ENCODE assay signal across 8 mouse cellular contexts in genomic region chr2:177464676-177465075, GRCm38 (mm10). TPM values are rescaled to one million over a fixed set of nuclear protein-coding genes. Genes with fewer than 3 reads are reported as not detected.
DNase-seq lines count a peak whose midpoint lies in the region; ATAC-seq and TF ChIP-seq lines count a peak whose summit lies in the region.
"Not testable (repeated sequence)": the region's sequence is repeated elsewhere in the genome, so short reads cannot be mapped to it uniquely, and the experiment has no call there.

TSS of gene Zfp970 (plus strand) at chr2:177464733.

- not testable (repeated sequence) for TF ChIP-seq RAD21 in MEL (IDR thresholded peaks at IDR 0.05; ENCODE audit: low read depth, low read length)

- not testable (repeated sequence) for TF ChIP-seq POLR2A in MEL (IDR thresholded peaks at IDR 0.05; ENCODE audit: control insufficient read depth in 1 of 2, insufficient read depth in 1 of 2, low read depth in 1 of 2, low read length in 2 of 2, poor library complexity in 1 of 2); kidney, adult 2 months (IDR thresholded peaks at IDR 0.05; ENCODE audit: low read depth, low read length)

- H3K36me3 ChIP-seq in MEL (ENCODE audit: control insufficient read depth in 1 of 2, insufficient read depth in 2 of 2, low read length in 2 of 2); forebrain, embryonic 12.5 days (replicated peaks); heart, embryonic 13.5 days; kidney, adult 2 months (ENCODE audit: control insufficient read depth, insufficient read depth, low read length); limb, embryonic 10.5 days; midbrain, embryonic 10.5 days; stomach, embryonic 16.5 days (ENCODE audit: control insufficient read depth, insufficient read depth, low read length): not testable (repeated sequence)

- H3K4me3 ChIP-seq in MEL (ENCODE audit: control insufficient read depth in 1 of 2, insufficient read depth in 1 of 2, low read depth in 2 of 2, low read length in 2 of 2): peak within 1 kb of the TSS; percentile 64 to 66
- peak within 1 kb of the TSS; percentile 43 for H3K4me3 ChIP-seq in forebrain, embryonic 12.5 days (replicated peaks)
- peak within 1 kb of the TSS; percentile 55 for H3K4me3 ChIP-seq in heart, embryonic 13.5 days
- H3K4me3 ChIP-seq in kidney, adult 2 months (ENCODE audit: insufficient read depth, low read depth, low read length): peak within 1 kb of the TSS; percentile 49
- peak within 1 kb of the TSS; percentile 46 for H3K4me3 ChIP-seq in limb, embryonic 10.5 days
- H3K4me3 ChIP-seq in midbrain, embryonic 10.5 days: peak within 1 kb of the TSS; percentile 52
- peak within 1 kb of the TSS; percentile 43 for H3K4me3 ChIP-seq in stomach, embryonic 16.5 days (replicated peaks; ENCODE audit: low read length)

- peak within 1 kb of the TSS; percentile 51 for H3K4me2 ChIP-seq in forebrain, embryonic 12.5 days
- H3K4me2 ChIP-seq in heart, embryonic 13.5 days: peak within 1 kb of the TSS; percentile 67
- peak within 1 kb of the TSS; percentile 42 for H3K4me2 ChIP-seq in stomach, embryonic 16.5 days (ENCODE audit: low read depth, low read length)

- whole genome bisulfite sequencing in forebrain, embryonic 12.5 days: 8% methylated on average over 8 of the region's 9 CpGs
- 6% methylated on average over 8 of the region's 9 CpGs for WGBS in heart, embryonic 13.5 days
- 6% methylated on average over 8 of the region's 9 CpGs for WGBS in kidney, adult 2 months
- WGBS in limb, embryonic 10.5 days: 6% methylated on average over 8 of the region's 9 CpGs
- WGBS in midbrain, embryonic 10.5 days: 5% methylated on average over 8 of the region's 9 CpGs
- WGBS in stomach, embryonic 16.5 days: 2% methylated on average over 7 of the region's 9 CpGs

- DNase-seq in MEL (ENCODE audit: low read depth, low spot score): peak; percentile 9
- peak; percentile 17 to 29 for DNase-seq in cerebellum, adult 18-20 months
- DNase-seq in kidney, adult 2 months: peak; percentile 53
- DNase-seq in limb, embryonic 10.5 days (ENCODE audit: low spot score): peak; percentile 28
- peak; percentile 11 for DNase-seq in midbrain, embryonic 10.5 days (ENCODE audit: low spot score)

- not testable (repeated sequence) for TF ChIP-seq CTCF in MEL (IDR thresholded peaks at IDR 0.05 in 2 of 3, conservative IDR thresholded peaks at IDR 0.05 in 1 of 3; ENCODE audit: control insufficient read depth in 1 of 3, insufficient read depth in 1 of 3, low read depth in 2 of 3, low read length in 3 of 3, poor library complexity in 1 of 3, severe bottlenecking in 1 of 3); kidney, adult 2 months (conservative IDR thresholded peaks at IDR 0.05; ENCODE audit: insufficient read depth, insufficient read length, low read depth, low read length)

- not testable (repeated sequence) for H3K4me1 ChIP-seq in MEL (ENCODE audit: control insufficient read depth in 1 of 2, insufficient read depth in 2 of 2, low read length in 2 of 2); forebrain, embryonic 12.5 days; heart, embryonic 13.5 days; kidney, adult 2 months (ENCODE audit: control insufficient read depth, insufficient read depth, low read length); limb, embryonic 10.5 days; midbrain, embryonic 10.5 days; stomach, embryonic 16.5 days (ENCODE audit: control insufficient read depth, insufficient read depth, low read length)

- not testable (repeated sequence) for TF ChIP-seq EP300 in MEL (IDR thresholded peaks at IDR 0.05; ENCODE audit: low read depth in 1 of 2, low read length in 2 of 2)

- H3K9ac ChIP-seq in MEL (ENCODE audit: control insufficient read depth, low read depth, low read length, poor library complexity, severe bottlenecking): peak within 1 kb of the TSS; percentile 62
- H3K9ac ChIP-seq in forebrain, embryonic 12.5 days: 0 out of 2 replicates have a peak within 1 kb of the TSS, but pooled peaks have one; percentile 29
- peak within 1 kb of the TSS; percentile 77 for H3K9ac ChIP-seq in heart, embryonic 13.5 days
- peak within 1 kb of the TSS; percentile 46 for H3K9ac ChIP-seq in stomach, embryonic 16.5 days (ENCODE audit: low read length)

- H3K27me3 ChIP-seq in MEL (ENCODE audit: control insufficient read depth in 1 of 2, insufficient read depth in 2 of 2, low read length in 2 of 2); forebrain, embryonic 12.5 days; heart, embryonic 13.5 days (replicated peaks); kidney, adult 2 months (replicated peaks; ENCODE audit: control insufficient read depth, insufficient read depth, low read length); limb, embryonic 10.5 days (ENCODE audit: low read depth, poor library complexity, severe bottlenecking); midbrain, embryonic 10.5 days (ENCODE audit: low read depth, poor library complexity, severe bottlenecking); stomach, embryonic 16.5 days (ENCODE audit: control insufficient read depth, insufficient read depth, low read length): not testable (repeated sequence)

- not testable (repeated sequence) for H3K27ac ChIP-seq in MEL (ENCODE audit: control insufficient read depth, low read depth, low read length); forebrain, embryonic 12.5 days; heart, embryonic 13.5 days (replicated peaks); kidney, adult 2 months (ENCODE audit: insufficient read depth, low read depth, low read length); limb, embryonic 10.5 days; midbrain, embryonic 10.5 days (replicated peaks); stomach, embryonic 16.5 days (ENCODE audit: low read length)

- H3K9me3 ChIP-seq in MEL (replicated peaks; ENCODE audit: insufficient read depth, low read length); forebrain, embryonic 12.5 days; heart, embryonic 13.5 days; limb, embryonic 10.5 days (replicated peaks); midbrain, embryonic 10.5 days (replicated peaks); stomach, embryonic 16.5 days (replicated peaks; ENCODE audit: control insufficient read depth, low read length): not testable (repeated sequence)

- H3K79me2 ChIP-seq in MEL (ENCODE audit: control insufficient read depth, insufficient read depth, low read length, poor library complexity): not testable (repeated sequence)

- not testable (repeated sequence) for ATAC-seq in forebrain, embryonic 12.5 days (ENCODE audit: low FRiP score); heart, embryonic 13.5 days (ENCODE audit: extremely low read depth, insufficient number of reproducible peaks, low FRiP score, low TSS enrichment); stomach, embryonic 16.5 days (ENCODE audit: insufficient read depth, low FRiP score)

RNA-seq across cellular contexts. Expression of gene Zfp970, which starts in this region (rescaled TPM):
- total RNA-seq in MEL (2012; rRNA removed): 12.1 and 15.3 TPM in 2 replicates
- 1,000 to 10,000 TPM in 1 of 2 experiments, 10 to 100 TPM in 1; 28.7 to 1,806 TPM for polyA plus RNA-seq in MEL (2012; ENCODE audit: insufficient read depth in 1 of 2, insufficient read length in 2 of 2, low read depth in 1 of 2, low replicate concordance in 2 of 2, missing spikeins in 1 of 2)
- polyA plus RNA-seq in forebrain, embryonic 12.5 days (2016; fragmentation: Nextera tagmentation; extraction: Ambion mirVana): 10.6 and 12.7 TPM in 2 replicates
- 9.8 and 10.2 TPM in 2 replicates for polyA plus RNA-seq in heart, embryonic 13.5 days (2015; fragmentation: Nextera tagmentation; extraction: Ambion mirVana)
- 4.2 and 4.5 TPM in 2 replicates for polyA plus RNA-seq in kidney, adult 2 months (2012; rRNA removed)
- polyA plus RNA-seq in limb, embryonic 10.5 days (2016; fragmentation: Nextera tagmentation; extraction: Ambion mirVana): 10.4 and 12.7 TPM in 2 replicates
- 10.1 and 10.8 TPM in 2 replicates for polyA plus RNA-seq in midbrain, embryonic 10.5 days (2016; fragmentation: Nextera tagmentation; extraction: Ambion mirVana)
- 18.5 and 19.1 TPM in 2 replicates for polyA plus RNA-seq in stomach, embryonic 16.5 days (2015; fragmentation: Nextera tagmentation; extraction: Ambion mirVana)
